Mouse (Mus musculus) frontal cortex, postnatal 10 days (tissue): ENCODE measurements around the gene Gabarapl2.
A peak's percentile ranks its signal among the peaks of the same experiment; 100 is the strongest.
"Not testable (repeated sequence)": the region's sequence is repeated elsewhere in the genome, so short reads cannot be mapped to it uniquely, and the experiment has no call there.

Experiments
- DNase-seq, 2 experiments: peaks; one replicate each; pipeline ENCODE4 v3.0.0; 2022; ENCODE audit warnings: low spot score in 2 of 2, mixed read lengths in 1 of 2

The Gabarapl2 gene

DNA sequence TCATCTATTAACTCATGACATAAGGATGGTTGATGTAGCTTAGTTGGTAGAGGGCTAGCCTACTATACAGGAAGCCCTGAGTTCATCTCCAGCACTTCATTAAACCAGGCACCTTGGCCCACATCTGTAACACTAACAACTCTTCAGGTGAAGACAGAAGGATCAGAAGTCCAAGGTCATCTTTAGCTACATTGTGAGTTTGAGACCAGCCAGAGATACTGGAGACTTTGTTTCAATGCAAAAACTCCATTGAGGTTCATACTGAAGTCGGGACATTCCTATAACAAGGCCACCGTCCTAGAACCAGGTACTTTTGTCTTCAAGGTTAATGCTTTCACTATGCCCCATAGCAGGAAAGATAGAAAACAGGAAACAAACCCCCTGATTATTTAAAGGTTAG is 6.3 kb upstream of the Gabarapl2 start:
- no peak for DNase-seq

DNA sequence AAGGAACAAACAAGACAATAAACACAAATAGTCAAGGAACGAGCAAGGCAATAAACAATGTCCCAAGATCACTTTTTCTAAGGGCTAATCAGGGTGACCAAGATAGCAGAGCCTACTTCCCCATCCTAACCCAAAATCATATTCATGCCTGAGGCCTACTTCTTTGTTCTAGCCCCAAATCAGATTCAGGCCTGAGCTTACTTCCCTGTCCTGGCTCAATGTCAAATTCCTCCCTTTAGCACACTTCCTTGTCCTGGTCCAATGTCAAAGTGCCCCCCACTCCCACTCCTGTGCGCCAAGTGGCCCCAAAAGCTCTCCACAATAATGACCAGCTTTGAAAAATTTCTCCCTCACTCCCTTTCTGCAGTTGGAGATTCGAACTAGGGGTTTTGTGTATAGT is 3.3 kb upstream of the Gabarapl2 start:
- DNase-seq = no peak

DNA sequence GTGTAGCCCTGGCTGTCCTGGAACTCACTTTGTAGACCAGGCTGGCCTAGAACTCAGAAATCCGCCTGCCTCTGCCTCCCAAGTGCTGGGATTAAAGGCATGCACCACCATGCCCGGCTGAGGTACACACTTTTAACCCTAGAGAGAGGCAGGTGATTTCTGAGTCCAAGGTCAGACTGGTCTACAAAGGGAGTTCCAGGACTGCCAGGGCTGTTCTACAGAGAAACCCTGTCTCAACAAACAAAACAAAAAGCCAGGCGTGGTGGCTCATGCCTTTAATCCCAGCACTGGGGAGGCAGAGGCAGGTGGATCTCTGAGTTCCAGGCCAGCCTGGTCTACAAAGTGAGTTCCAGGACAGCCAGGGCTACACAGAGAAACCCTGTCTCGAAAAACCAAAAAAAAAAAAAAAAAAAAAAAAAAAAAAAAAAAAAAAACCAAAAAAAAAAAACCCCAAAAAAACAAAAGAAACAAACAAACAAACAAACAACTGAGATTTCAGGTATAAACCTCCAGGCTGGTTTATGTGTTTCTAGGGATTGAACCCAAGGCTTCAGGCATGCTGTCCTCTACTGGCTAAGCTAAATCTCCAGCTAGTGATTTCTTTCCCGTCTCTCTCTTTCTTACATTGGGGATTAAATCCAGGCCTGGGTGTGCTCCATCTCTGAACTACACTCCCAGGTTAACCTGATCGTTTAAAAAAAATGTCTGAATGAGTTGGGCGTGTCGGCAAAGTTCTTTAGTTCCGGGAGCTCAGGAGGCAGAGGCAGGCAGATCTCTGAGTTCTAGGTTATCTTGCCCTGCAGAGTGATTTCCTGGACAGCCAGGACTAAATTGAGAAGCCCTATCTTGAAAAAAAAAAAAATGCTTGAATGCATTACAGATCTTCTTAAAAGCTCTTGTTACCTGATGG is 2.2 kb upstream of the Gabarapl2 start:
- not testable (repeated sequence) for DNase-seq

DNA sequence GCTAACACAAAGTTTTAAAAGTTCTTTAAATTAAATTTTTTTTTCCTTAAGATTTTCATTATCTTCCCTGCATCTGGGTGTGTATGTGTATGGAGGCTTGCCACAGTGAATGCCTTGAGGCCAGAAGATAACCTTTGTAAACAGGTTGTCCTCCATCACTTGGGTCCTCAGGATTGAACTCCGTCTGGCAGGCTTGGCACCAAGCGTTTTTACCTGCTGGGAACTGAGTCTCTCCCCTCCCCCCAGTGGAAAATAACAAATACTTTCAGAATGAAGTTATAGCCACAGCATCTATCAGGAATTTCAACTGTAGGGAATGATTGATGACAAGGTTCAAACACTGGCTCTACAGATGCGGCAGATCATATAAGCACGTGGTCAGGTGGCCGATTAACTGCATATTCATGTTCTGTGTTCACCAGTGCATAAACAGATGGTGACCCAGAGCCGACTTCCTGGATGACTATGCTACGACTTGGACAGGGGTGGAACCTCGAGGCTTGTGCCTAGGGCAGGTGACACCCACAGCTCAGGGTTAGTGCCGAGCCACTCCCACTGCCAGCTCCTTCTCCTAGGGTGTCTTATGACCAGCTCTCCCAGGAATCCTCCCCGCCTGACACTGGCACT is 874 bp upstream of the Gabarapl2 start:
- no peak for DNase-seq

GRCm38 (mm10) chr8:111941101-111941454 is 575 bp downstream of the Gabarapl2 start:
- DNase-seq = peak in 1 of 2 experiments; percentile 34

- DNase-seq = no peak
Measured at GRCm38 (mm10) chr8:111943544-111943943, 3.0 kb downstream of the Gabarapl2 start.

DNA sequence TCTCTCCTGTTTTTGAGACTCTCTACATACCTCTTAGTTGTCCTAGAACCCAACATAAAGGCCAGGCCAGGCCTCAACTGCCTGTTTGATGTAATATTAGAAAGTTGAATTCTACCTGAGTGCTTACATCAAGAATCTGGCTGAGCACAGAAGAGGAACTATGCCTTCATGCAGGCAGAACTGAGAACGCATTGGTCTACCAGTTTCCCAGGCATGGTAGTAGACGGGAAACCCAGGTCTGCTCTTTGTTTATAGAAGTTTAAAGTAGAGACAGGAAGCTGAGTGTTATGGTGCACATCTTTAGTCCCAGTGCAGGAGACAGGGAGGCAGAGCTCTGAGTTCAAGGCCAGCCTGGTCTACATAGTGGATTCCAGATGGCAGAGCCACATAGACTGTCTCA is 6.6 kb downstream of the Gabarapl2 start:
- DNase-seq = no peak

- DNase-seq = no peak
Measured at GRCm38 (mm10) chr8:111947954-111948353, 7.5 kb downstream of the Gabarapl2 start.

GRCm38 (mm10) chr8:111950846-111951245 is 10.3 kb downstream of the Gabarapl2 start:
- no peak for DNase-seq

DNA sequence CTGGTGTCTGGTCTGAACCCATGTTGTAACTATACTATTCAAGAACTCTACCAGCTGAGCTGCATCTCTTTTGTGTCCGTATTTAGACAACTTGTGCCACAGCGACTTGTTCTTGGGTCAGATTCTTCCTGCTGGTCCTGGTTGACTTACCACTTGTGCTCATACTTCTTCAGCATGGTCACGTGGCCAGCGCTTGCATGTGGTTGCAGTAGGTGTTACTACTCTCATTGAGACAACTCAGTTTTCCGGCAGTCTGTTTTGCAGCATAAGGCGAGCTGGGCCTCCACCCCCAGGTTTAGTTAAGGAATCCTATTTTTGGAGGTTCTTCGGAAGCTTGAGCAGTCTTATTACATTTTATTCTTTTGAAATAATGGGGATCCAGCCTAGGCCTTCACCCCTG is 10.8 kb downstream of the Gabarapl2 start:
- DNase-seq = peak; percentile 24 to 40

GRCm38 (mm10) chr8:111951936-111952335 is 11.4 kb downstream of the Gabarapl2 start:
- DNase-seq = no peak

DNA sequence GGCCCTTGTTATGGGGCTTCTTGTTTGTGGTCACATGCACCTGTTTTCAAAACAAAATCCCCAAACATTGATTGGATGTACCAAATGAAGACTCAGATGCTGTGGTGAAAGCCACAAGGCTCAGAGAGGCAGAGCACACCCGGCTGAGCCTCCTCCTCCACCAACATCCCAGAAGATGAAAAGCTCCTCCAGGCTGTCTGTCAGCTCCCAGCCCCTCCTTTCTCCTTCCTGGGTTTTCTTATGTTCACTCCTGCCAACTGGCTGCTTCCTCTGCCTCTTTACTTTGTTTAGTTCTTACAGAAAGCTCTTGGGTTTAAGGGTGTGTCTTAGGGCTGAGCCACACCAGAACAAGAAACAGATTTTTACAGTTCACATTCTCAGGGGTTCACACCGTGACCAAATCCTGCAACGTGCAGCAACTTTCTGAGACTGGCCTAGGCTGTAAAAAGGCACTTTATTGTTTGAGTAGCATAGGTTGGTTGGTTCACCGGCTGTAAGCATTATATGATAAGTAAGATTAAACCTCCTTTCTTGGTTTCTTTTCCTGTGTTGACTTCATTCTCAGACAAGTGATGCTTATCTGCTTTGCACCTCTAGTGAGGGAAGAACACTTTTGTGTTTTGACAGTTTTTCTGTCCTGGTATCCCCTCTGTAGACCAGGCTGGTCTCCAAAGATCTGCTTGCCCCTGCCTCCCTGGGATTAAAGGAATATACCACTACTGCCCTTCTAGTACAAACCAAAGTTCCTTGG is 14.5 kb downstream of the Gabarapl2 start:
- no peak for DNase-seq

DNA sequence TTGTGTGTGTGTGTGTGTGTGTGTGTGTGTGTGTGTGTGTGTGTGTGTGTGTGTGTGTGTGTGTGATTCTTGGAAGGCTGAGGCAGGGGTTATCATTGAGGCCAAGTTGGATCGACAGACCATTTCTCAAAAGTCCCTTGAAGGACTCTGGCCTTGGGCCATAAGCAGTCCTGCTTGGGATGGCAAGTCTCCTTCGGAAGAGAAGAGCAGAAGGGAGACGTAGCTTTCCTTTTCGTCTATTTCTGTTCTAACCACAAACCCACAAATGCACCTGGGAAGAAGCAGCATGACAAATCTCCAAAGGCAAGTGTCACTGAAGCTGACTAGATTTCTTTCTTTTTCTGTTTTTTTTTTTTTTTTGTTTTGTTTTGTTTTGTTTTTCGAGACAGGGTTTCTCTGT is 15.4 kb downstream of the Gabarapl2 start:
- no peak for DNase-seq

GRCm38 (mm10) chr8:111957231-111957630 is 16.7 kb downstream of the Gabarapl2 start:
- no peak for DNase-seq

- DNase-seq = no peak
Measured at GRCm38 (mm10) chr8:111960591-111961321, 20.3 kb downstream of the Gabarapl2 start.

DNA sequence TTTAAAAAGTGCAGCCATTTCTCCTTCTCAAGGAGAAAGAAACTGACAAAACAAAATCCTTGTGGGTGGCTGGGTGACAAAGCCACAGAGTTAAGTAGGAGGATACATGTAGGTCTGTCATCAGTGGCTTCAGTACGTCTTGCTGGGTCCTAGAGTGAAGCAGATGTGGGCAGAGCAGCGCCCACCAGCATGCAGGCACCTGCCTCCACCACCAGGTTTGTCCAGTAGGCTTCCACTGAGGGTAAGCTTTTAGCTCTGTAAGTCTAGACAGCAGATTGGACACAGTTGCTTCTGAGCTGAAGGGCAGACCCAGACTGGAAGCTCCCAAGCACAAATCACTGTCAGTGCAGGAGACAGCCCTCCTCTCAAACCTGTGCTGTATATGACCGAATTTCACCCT is 20.8 kb downstream of the Gabarapl2 start:
- DNase-seq = no peak

GRCm38 (mm10) chr8:111962589-111962988 is 22.1 kb downstream of the Gabarapl2 start:
- no peak for DNase-seq

GRCm38 (mm10) chr8:111963091-111963490 is 22.6 kb downstream of the Gabarapl2 start:
- no peak for DNase-seq

DNA sequence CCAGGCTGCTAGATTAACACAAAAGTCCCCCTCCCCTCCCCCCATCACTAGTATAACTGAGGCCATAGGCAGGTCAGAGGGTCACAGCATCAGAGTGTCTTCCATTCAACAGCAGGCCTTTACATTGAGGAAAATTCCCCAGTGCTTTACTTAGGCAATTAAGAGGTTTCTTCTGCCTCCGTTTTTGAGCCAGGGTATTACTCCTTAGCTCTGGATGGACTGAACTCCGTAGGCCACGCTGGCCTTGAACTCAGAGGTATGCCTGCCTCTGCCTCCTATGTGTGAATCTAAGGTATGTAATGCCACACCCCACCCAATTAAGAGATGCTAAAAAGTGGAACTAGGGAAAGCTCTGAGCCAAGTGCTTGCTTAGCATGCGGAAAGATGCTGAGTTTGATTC is 23.0 kb downstream of the Gabarapl2 start:
- no peak for DNase-seq

DNA sequence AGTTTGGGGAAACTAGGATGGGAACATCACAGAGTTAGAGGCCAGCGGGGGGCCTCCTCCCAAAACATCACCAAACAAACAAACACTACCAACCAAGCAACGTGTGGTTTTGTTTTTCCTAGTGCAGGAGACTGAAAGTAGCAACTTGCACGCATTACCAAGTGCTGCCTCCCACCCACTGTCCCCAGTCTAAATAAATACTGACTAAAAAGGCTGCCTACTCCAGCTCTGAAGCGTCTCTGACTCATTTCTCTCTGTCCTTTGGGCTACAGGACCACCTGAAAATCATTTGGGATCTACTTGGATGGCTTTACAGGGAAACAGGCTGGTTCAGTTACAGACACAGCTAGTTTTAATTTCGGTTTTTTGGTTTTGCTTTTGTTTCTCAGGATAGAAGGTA is 23.8 kb downstream of the Gabarapl2 start:
- no peak for DNase-seq

GRCm38 (mm10) chr8:111964849-111965561 is 24.5 kb downstream of the Gabarapl2 start:
- DNase-seq = no peak
